Mouse (Mus musculus) liver, embryonic 14 days (tissue): ENCODE data around the gene 2310033P09Rik. TPM values are rescaled to one million over a fixed set of nuclear protein-coding genes. Genes with fewer than 3 reads are reported as not detected.

Source experiments
- polyA plus RNA-seq: library from polyadenylated mRNA; depleted of rRNA; stranded (reverse); fragments of >200 nt; gene quantifications from 2 replicates; pipeline ENCODE4 v1.2.3, GENCODE M21; 2012; rRNA removed

The 2310033P09Rik gene
- 23.5 and 24.0 TPM in 2 replicates for polyA plus RNA-seq

GRCm38 (mm10) chr11:59208153-59208831 is at the start of gene 2310033P09Rik:
TSS of gene 2310033P09Rik (plus strand) at chr11:59208321.

GRCm38 (mm10) chr11:59163255-59164236 is 44.6 kb upstream of the 2310033P09Rik start, which contains the start of gene Iba57:
TSS of gene Iba57 (minus strand) at chr11:59163739.

GRCm38 (mm10) chr11:59182864-59183331 is 25.2 kb upstream of the 2310033P09Rik start, which contains the start of gene Gjc2:
TSS of gene Gjc2 (minus strand) at chr11:59183213.

GRCm38 (mm10) chr11:59192059-59192386 is 16.1 kb upstream of the 2310033P09Rik start, which contains the start of gene Guk1:
TSS of gene Guk1 (minus strand) at chr11:59192212.

GRCm38 (mm10) chr11:59202081-59202995 is 5.8 kb upstream of the 2310033P09Rik start, which contains the start of gene Mrpl55:
TSS of gene Mrpl55 (plus strand) at chr11:59202486.

GRCm38 (mm10) chr11:59228122-59228953 is 20.2 kb downstream of the 2310033P09Rik start, which contains the start of gene Arf1:
TSS of gene Arf1 (minus strand) at chr11:59228270.

Other genes with a start within 250 kb of the 2310033P09Rik start
- gene Trim11, start 230.2 kb upstream of the 2310033P09Rik start, polyA plus RNA-seq = 7.3 and 8.5 TPM in 2 replicates
- 0.10 and 0.32 TPM in 2 replicates for gene Obscn, start 71.9 kb upstream of the 2310033P09Rik start, polyA plus RNA-seq
- gene Iba57, start 44.6 kb upstream of the 2310033P09Rik start, polyA plus RNA-seq = 7.9 and 8.4 TPM in 2 replicates
- gene Gjc2, start 25.1 kb upstream of the 2310033P09Rik start, polyA plus RNA-seq = 0.03 TPM in 2 replicates
- gene Guk1, start 16.1 kb upstream of the 2310033P09Rik start, polyA plus RNA-seq = 36.1 and 41.5 TPM in 2 replicates
- 23.3 and 25.0 TPM in 2 replicates for gene Mrpl55, start 5.8 kb upstream of the 2310033P09Rik start, polyA plus RNA-seq
- gene Arf1, start 19.9 kb downstream of the 2310033P09Rik start, polyA plus RNA-seq = 178 and 203 TPM in 2 replicates
- gene Wnt3a, start 82.4 kb downstream of the 2310033P09Rik start, polyA plus RNA-seq = 0.02 TPM in 2 replicates
- 0.10 and 0.21 TPM in 2 replicates for gene Wnt9a, start 98.6 kb downstream of the 2310033P09Rik start, polyA plus RNA-seq
- not detected in 2 replicates for gene Prss38, start 167.3 kb downstream of the 2310033P09Rik start, polyA plus RNA-seq
- gene Jmjd4, start 241.7 kb downstream of the 2310033P09Rik start, polyA plus RNA-seq = 2.7 and 3.5 TPM in 2 replicates
- 11.5 and 13.8 TPM in 2 replicates for gene Snap47, start 242.9 kb downstream of the 2310033P09Rik start, polyA plus RNA-seq